Mouse (Mus musculus) kidney, postnatal 0 days (tissue): ENCODE results near the gene Lime1. TPM values are rescaled to one million over a fixed set of nuclear protein-coding genes. Genes with fewer than 3 reads are reported as not detected.

Experiments used
- ATAC-seq: fragments of 200-750 bp; cut with Nextera tagmentation; replicated peaks from 2 replicates; pipeline ENCODE4 v1.8.0; 2017; ENCODE audit warnings: low read depth, moderate number of reproducible peaks, moderate TSS enrichment, moderate library complexity; ENCODE audit not compliant: low FRiP score
- DNase-seq: peaks from one replicate; pipeline ENCODE4 v3.0.0-alpha.2; 2016; ENCODE audit warnings: low spot score
- H3K27ac ChIP-seq: fragments of 300-500 bp; sonication (generic); 2 replicates; pipeline ENCODE4 v1.5.1; 2014; ENCODE audit warnings: mild to moderate bottlenecking
- H3K27me3 ChIP-seq: fragments of 300-500 bp; sonication (generic); 2 replicates; pipeline ENCODE4 v1.6.1; 2014; ENCODE audit warnings: low read length, mixed read lengths; ENCODE audit not compliant: insufficient read depth
- H3K36me3 ChIP-seq: fragments of 300-500 bp; sonication (generic); 2 replicates; pipeline ENCODE4 v1.6.1; 2014; ENCODE audit warnings: low read length, mixed read lengths; ENCODE audit not compliant: insufficient read depth
- H3K4me1 ChIP-seq: fragments of 300-500 bp; sonication (generic); replicated peaks from 2 replicates; pipeline ENCODE4 v1.6.1; 2014; ENCODE audit warnings: antibody characterized with exemption, low read length, mixed read lengths; ENCODE audit not compliant: insufficient read depth
- H3K4me2 ChIP-seq: fragments of 300-500 bp; sonication (generic); 2 replicates; pipeline ENCODE4 v1.6.1; 2014; ENCODE audit warnings: mild to moderate bottlenecking, low read length, moderate library complexity, mixed read lengths
- H3K4me3 ChIP-seq: fragments of 300-500 bp; sonication (generic); replicated peaks from 2 replicates; pipeline ENCODE4 v1.5.1; 2014; ENCODE audit warnings: low read depth, low read length
- H3K9ac ChIP-seq: fragments of 300-500 bp; sonication (generic); 2 replicates; pipeline ENCODE4 v1.6.1; 2014; ENCODE audit warnings: low read depth, low read length
- H3K9me3 ChIP-seq: fragments of 300-500 bp; sonication (generic); replicated peaks from 2 replicates; pipeline ENCODE4 v1.6.1; 2016; ENCODE audit warnings: low read length, inconsistent platforms, mixed read lengths
- CTCF ChIP-seq: IDR thresholded peaks from 2 replicates; pipeline ENCODE4 v1.5.1; 2016; ENCODE audit warnings: antibody characterized with exemption, low read depth, mild to moderate bottlenecking, moderate library complexity
- WGBS: fragments of 180-500 bp; shearing (Covaris S2); extraction: QIAGEN DNeasy Blood & Tissue Kit; methylation state at CpG from one replicate; pipeline ENCODE4 v1.1.7; 2014; 5-methylcytosine and 5-hydroxymethylcytosine counted together
- polyA plus RNA-seq: library from polyadenylated mRNA; unstranded; fragments of >200 nt; fragmentation: Nextera tagmentation; extraction: Ambion mirVana; gene quantifications from 2 replicates; pipeline ENCODE4 v1.2.1, GENCODE M21; 2015

The Lime1 gene
- polyA plus RNA-seq: 14.7 TPM in 2 replicates

- Histone ChIP-seq H3K4me1 (no peaks in the 10 kb centered on the region), H3K27ac (no peak within 1 kb of the TSS), H3K9ac (no peak within 1 kb of the TSS), H3K36me3 (peaks cover 47% of the 10 kb centered on the region), H3K27me3 (no peaks in the 10 kb centered on the region), H3K4me3 (no peak within 1 kb of the TSS), H3K9me3 (no peaks in the 10 kb centered on the region), H3K4me2 (no peak within 1 kb of the TSS)
- 95% methylated on average over 12 of the region's 12 CpGs for WGBS
- ATAC-seq: no peak
- TF ChIP-seq CTCF: no peak
- no peak for DNase-seq
Measured at GRCm38 (mm10) chr2:181379778-181380177, at the start of gene Lime1. TSS of gene Lime1 (plus strand) at chr2:181380078.

- Histone ChIP-seq H3K27me3 (no peaks in the 10 kb centered on the region), H3K4me1 (no peaks in the 10 kb centered on the region), H3K4me3 (no peak overlapping the region), H3K27ac (no peak overlapping the region), H3K4me2 (no peak overlapping the region), H3K9me3 (no peaks in the 10 kb centered on the region), H3K36me3 (peaks cover 43% of the 10 kb centered on the region), H3K9ac (no peak overlapping the region)
- DNase-seq (no peak), ATAC-seq (no peak)
- TF ChIP-seq CTCF: no peak
Measured at GRCm38 (mm10) chr2:181332542-181332941, 47.3 kb upstream of the Lime1 start.

- no peaks in the 10 kb centered on the region for H3K9me3 ChIP-seq
- WGBS: 64% methylated on average over 3 of the region's 3 CpGs
- no peaks in the 10 kb centered on the region for H3K27me3 ChIP-seq
- DNase-seq (peak; percentile 75), ATAC-seq (no peak; the same call in 1 of the 2 replicates)
- H3K4me1 ChIP-seq: no peaks in the 10 kb centered on the region
- no peak overlapping the region for H3K4me3 ChIP-seq
- H3K4me2 ChIP-seq: no peak overlapping the region
- peak; percentile 75 for TF ChIP-seq CTCF
- H3K36me3 ChIP-seq: peaks cover 47% of the 10 kb centered on the region
- H3K9ac ChIP-seq: no peak overlapping the region
- no peak overlapping the region for H3K27ac ChIP-seq
Measured at GRCm38 (mm10) chr2:181334023-181334422, 45.9 kb upstream of the Lime1 start.

- H3K4me2 ChIP-seq: no peak overlapping the region
- H3K4me3 ChIP-seq: no peak overlapping the region
- no peaks in the 10 kb centered on the region for H3K9me3 ChIP-seq
- no peak overlapping the region for H3K27ac ChIP-seq
- H3K4me1 ChIP-seq: no peaks in the 10 kb centered on the region
- DNase-seq (peak; percentile 21), ATAC-seq (no peak)
- no peak for TF ChIP-seq CTCF
- 53% methylated on average over 4 of the region's 4 CpGs for WGBS
- peaks cover 34% of the 10 kb centered on the region for H3K36me3 ChIP-seq
- no peak overlapping the region for H3K9ac ChIP-seq
- H3K27me3 ChIP-seq: no peaks in the 10 kb centered on the region
Measured at GRCm38 (mm10) chr2:181340426-181340825, 39.5 kb upstream of the Lime1 start.

- no peak overlapping the region for H3K4me3 ChIP-seq
- no peaks in the 10 kb centered on the region for H3K9me3 ChIP-seq
- no peaks in the 10 kb centered on the region for H3K4me1 ChIP-seq
- no peak for TF ChIP-seq CTCF
- H3K36me3 ChIP-seq: peaks cover 27% of the 10 kb centered on the region
- no peak overlapping the region for H3K9ac ChIP-seq
- DNase-seq (no peak), ATAC-seq (no peak)
- H3K27ac ChIP-seq: no peak overlapping the region
- 92% methylated on average over 6 of the region's 6 CpGs for WGBS
- no peaks in the 10 kb centered on the region for H3K27me3 ChIP-seq
- no peak overlapping the region for H3K4me2 ChIP-seq
Measured at GRCm38 (mm10) chr2:181342766-181343165, 37.1 kb upstream of the Lime1 start.

- Histone ChIP-seq H3K4me3 (no peak overlapping the region), H3K4me1 (no peaks in the 10 kb centered on the region), H3K9ac (no peak overlapping the region), H3K36me3 (peaks cover 54% of the 10 kb centered on the region), H3K27ac (no peak overlapping the region), H3K9me3 (no peaks in the 10 kb centered on the region), H3K27me3 (no peaks in the 10 kb centered on the region), H3K4me2 (no peak overlapping the region)
- TF ChIP-seq CTCF: no peak
- ATAC-seq (no peak), DNase-seq (no peak)
- 87% methylated on average over 3 of the region's 3 CpGs for WGBS
Measured at GRCm38 (mm10) chr2:181356780-181357179, 23.1 kb upstream of the Lime1 start.

- no peak for DNase-seq
- no peak for ATAC-seq
- H3K4me3 ChIP-seq: peak overlapping the region; percentile 87
- H3K4me2 ChIP-seq: peak overlapping the region; percentile 81
- peaks cover 28% of the 10 kb centered on the region for H3K36me3 ChIP-seq
- peaks cover 15% of the 10 kb centered on the region for H3K4me1 ChIP-seq
- peak overlapping the region; percentile 87 for H3K9ac ChIP-seq
- no peak for TF ChIP-seq CTCF
- H3K27me3 ChIP-seq: no peaks in the 10 kb centered on the region
- WGBS: 69% methylated on average over 3 of the region's 3 CpGs
- no peaks in the 10 kb centered on the region for H3K9me3 ChIP-seq
- no peak overlapping the region for H3K27ac ChIP-seq
Measured at GRCm38 (mm10) chr2:181363946-181364345, 15.9 kb upstream of the Lime1 start.
